Mouse (Mus musculus): ENCODE data around the gene Pitpnm1. TPM values are rescaled to one million over a fixed set of nuclear protein-coding genes. Genes with fewer than 3 reads are reported as not detected.

The Pitpnm1 gene
- total RNA-seq, 2 experiments from 2014 or later: 17.0 to 32.7 TPM

DNA sequence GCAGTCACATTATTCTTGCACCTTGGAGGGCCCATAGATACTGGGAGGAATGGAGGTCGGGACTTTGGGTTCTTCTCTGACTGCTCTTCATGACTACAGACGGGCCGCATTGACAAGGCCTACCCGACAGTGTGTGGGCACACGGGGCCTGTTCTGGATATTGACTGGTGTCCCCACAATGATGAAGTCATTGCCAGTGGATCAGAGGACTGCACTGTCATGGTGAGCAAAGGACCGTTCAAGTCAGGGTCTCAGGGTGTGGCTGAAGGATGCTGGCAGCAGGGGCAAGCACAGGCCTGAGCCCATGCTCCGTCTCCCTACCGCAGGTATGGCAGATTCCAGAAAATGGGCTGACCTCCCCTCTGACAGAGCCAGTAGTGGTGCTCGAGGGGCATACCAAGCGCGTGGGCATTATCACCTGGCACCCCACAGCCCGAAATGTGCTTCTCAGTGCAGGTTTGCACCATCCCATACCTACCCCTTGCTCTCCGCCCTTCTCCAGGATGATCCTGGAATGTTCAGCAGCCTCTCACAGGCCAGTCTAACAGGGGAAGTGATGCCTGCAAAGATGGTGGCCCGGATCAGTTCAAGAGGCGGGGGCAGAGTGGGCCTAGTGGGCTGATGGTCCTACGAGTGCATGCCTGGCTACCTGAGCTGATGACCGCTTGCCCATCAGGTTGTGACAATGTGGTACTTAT lies 50.1 kb downstream of the Pitpnm1 start:
- ATAC-seq (replicated peaks; ENCODE audit: low FRiP score, poor library complexity, severe bottlenecking): no peak

GRCm38 (mm10) chr19:4150567-4151487 lies 51.0 kb downstream of the Pitpnm1 start:
- ATAC-seq (replicated peaks; ENCODE audit: low FRiP score, poor library complexity, severe bottlenecking): no peak

GRCm38 (mm10) chr19:4151488-4151860 lies 51.7 kb downstream of the Pitpnm1 start:
- ATAC-seq (replicated peaks; ENCODE audit: low FRiP score, poor library complexity, severe bottlenecking): no peak

GRCm38 (mm10) chr19:4151898-4152297 lies 52.1 kb downstream of the Pitpnm1 start:
- no peak for ATAC-seq (replicated peaks; ENCODE audit: low FRiP score, poor library complexity, severe bottlenecking)

GRCm38 (mm10) chr19:4152445-4153231 lies 52.8 kb downstream of the Pitpnm1 start:
- no peak for ATAC-seq (replicated peaks; ENCODE audit: low FRiP score, poor library complexity, severe bottlenecking)

- ATAC-seq (replicated peaks; ENCODE audit: low FRiP score, poor library complexity, severe bottlenecking): no peak
These were observed 53.4 kb downstream of the Pitpnm1 start, which contains the start of gene Ptprcap for GRCm38 (mm10) chr19:4153232-4153654. Gene Ptprcap, plus strand, starts transcription at chr19:4153604.

GRCm38 (mm10) chr19:4154437-4155222 lies 54.8 kb downstream of the Pitpnm1 start:
- no peak for ATAC-seq (replicated peaks; ENCODE audit: low FRiP score, poor library complexity, severe bottlenecking)

GRCm38 (mm10) chr19:4155223-4156072 lies 55.6 kb downstream of the Pitpnm1 start:
- no peak for ATAC-seq (replicated peaks; ENCODE audit: low FRiP score, poor library complexity, severe bottlenecking)

DNA sequence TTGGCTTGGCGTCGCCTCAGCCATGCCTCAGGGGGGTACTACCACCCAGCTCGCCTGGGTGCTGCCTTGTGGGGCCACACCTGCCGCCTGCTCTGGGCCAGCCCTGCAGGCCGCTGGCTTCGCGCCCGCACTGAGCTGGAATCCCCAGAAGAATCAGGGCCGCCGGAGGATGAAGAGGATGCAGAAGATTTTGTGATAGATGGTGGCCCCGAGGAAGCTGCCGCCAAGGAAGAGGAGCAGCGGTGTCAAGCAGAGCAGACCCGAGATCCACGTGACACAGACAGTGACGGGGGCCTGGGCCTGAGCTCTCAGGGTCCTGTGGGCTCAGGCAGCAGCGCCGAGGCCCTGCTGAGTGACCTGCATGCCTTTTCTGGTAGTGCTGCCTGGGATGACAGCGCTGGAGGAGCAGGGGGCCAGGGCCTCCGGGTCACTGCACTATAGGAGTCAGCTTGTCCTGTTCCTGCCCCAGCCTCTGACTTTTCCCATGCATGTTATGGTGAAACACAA lies 56.3 kb downstream of the Pitpnm1 start:
- no peak for ATAC-seq (replicated peaks; ENCODE audit: low FRiP score, poor library complexity, severe bottlenecking)

DNA sequence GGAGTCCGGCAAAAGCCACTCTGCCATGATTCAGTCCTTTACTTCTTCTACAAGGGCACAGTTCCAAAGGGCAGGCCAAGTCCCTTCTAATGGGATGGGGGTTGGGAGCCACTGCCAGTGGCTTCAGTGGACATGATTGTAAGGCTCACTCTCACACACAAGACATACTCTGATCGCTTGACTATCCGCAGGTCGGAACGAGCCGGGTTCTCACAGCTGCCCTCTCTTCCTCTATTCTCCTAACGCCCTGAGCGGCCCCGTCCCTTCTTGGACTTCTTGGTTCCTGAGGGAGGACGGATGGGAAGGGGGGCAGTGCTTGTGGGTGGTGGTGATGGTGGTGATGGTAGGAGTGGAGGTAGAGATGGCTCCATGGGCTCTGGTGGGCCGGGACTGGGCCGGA lies 57.0 kb downstream of the Pitpnm1 start:
- ATAC-seq (replicated peaks; ENCODE audit: low FRiP score, poor library complexity, severe bottlenecking): no peak

DNA sequence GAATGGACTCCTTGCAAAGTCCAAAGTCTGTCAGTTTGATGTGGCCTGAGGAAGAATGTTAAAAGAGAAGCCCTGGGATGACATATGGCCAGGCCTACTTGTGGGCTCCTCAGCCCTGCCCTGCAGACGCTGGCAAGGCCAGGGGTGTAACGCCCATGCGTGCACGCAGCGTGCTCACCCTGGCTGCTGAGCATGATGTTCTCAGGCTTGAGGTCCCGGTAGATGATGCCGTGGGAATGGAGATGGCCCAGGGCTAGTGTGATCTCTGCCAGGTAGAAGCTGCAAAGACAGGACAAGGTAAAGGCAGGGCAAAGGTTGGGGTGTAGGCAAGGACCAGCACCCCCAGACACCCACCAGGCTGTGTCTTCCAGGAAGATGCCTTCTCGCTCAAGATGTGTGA lies 59.3 kb downstream of the Pitpnm1 start:
- ATAC-seq (replicated peaks; ENCODE audit: low FRiP score, poor library complexity, severe bottlenecking): no peak

DNA sequence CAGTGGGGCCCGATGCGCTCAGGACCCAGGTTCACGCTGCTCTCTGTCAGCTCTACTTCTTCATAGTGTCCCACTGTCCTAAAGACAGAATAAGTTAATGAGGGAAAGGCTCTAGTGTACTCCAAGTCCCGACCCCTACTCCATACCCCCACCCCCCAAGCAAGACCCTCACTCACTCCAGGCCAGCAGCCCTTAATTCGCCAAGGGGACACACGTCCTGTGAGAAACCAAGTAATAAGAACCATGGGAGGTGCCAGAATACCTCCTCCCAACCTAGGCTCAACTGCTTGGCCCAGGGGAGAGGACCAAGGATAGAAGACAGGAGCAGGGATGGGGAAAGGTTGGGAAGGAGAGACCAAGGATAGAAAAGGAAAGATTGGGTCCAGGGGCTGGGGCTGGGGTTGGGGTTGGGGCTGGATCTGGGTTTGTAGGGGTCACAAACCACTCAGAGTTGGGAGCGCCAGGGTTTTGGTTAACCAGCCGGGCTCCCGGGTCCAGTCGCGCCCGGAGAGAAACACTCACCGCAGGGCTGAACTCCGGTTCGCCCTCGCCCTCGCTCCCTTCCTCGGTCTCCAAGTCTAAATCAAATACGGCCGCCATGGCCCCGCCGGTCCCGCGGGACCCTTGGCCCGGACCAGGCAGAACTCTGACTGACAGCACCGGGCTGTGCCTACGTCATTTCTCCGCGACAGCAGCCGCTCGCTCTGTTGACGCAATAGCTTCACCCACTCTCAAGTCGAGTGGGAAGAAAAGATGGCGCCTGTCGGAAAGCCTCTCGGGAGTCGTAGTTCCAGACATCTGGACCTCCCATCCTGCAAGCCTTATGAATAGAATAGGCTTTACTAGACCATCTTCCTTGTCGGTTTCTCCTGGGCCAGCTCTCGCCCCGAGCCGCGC lies 63.1 kb downstream of the Pitpnm1 start, which contains the start of gene Rps6kb2:
Rps6kb2 (minus strand) TSS at position 709 of the 897 bp plus-strand sequence.
- peak; percentile 85 for ATAC-seq (replicated peaks; ENCODE audit: low FRiP score, poor library complexity, severe bottlenecking)

GRCm38 (mm10) chr19:4163543-4163887 lies 63.7 kb downstream of the Pitpnm1 start:
- no peak for ATAC-seq (replicated peaks; ENCODE audit: low FRiP score, poor library complexity, severe bottlenecking)

Measured in erythroblast, adult 5-6 weeks (primary cell).